Mouse (Mus musculus) monocyte, adult 2 months (primary cell): ENCODE measurements around the gene Cdh22.

ENCODE experiments used
- DNase-seq, 2 experiments: peaks; one replicate each; pipeline ENCODE4 v3.0.0; 2022; ENCODE audit warnings: low spot score in 2 of 2, low read depth in 1 of 2

The Cdh22 gene

GRCm38 (mm10) chr2:165091433-165091965 is 143.2 kb downstream of the Cdh22 start:
- no peak for DNase-seq

GRCm38 (mm10) chr2:165090650-165091049 is 144.0 kb downstream of the Cdh22 start, which contains the start of gene 1700025C18Rik:
Gene 1700025C18Rik (minus strand): TSS chr2:165090750.
- no peak for DNase-seq

GRCm38 (mm10) chr2:165089470-165089869 is 145.2 kb downstream of the Cdh22 start:
- DNase-seq = no peak

- no peak for DNase-seq
Measured at GRCm38 (mm10) chr2:165086634-165087033, 148.0 kb downstream of the Cdh22 start.

- DNase-seq = no peak
Measured at GRCm38 (mm10) chr2:165081257-165081656, 153.4 kb downstream of the Cdh22 start.

GRCm38 (mm10) chr2:165080657-165081056 is 154.0 kb downstream of the Cdh22 start:
- no peak for DNase-seq

- DNase-seq = no peak
Measured at GRCm38 (mm10) chr2:165078605-165079004, 156.0 kb downstream of the Cdh22 start.

- no peak for DNase-seq
Measured at GRCm38 (mm10) chr2:165078045-165078444, 156.6 kb downstream of the Cdh22 start.

- DNase-seq = no peak
Measured at GRCm38 (mm10) chr2:165077055-165077454, 157.6 kb downstream of the Cdh22 start.

GRCm38 (mm10) chr2:165074937-165075336 is 159.7 kb downstream of the Cdh22 start:
- peak in 1 of 2 experiments; percentile 65 for DNase-seq

- DNase-seq = no peak
Measured at GRCm38 (mm10) chr2:165074081-165074884, 160.4 kb downstream of the Cdh22 start.

GRCm38 (mm10) chr2:165073381-165073781 is 161.3 kb downstream of the Cdh22 start:
- DNase-seq = no peak

- DNase-seq = no peak
Measured at GRCm38 (mm10) chr2:165070096-165070816, 164.4 kb downstream of the Cdh22 start.

- DNase-seq = no peak
Measured at GRCm38 (mm10) chr2:165068806-165069205, 165.8 kb downstream of the Cdh22 start.

GRCm38 (mm10) chr2:165064489-165064888 is 170.2 kb downstream of the Cdh22 start:
- no peak for DNase-seq

GRCm38 (mm10) chr2:165061638-165062433 is 172.8 kb downstream of the Cdh22 start:
- no peak for DNase-seq
